Mouse (Mus musculus) cerebellum, adult (tissue): ENCODE results near the gene Vstm2a.

Experiments
- ATAC-seq: cut with Nextera tagmentation; 2 replicates; pipeline ENCODE4 v1.9.2; 2017; ENCODE audit warnings: mild to moderate bottlenecking, moderate library complexity, mixed read lengths; ENCODE audit not compliant: insufficient number of reproducible peaks, low FRiP score, low TSS enrichment

The Vstm2a gene

GRCm38 (mm10) chr11:16257473-16257921 is at the start of gene Vstm2a:
Vstm2a (plus strand) TSS chr11:16257724.
- peak; percentile 84 for ATAC-seq

- ATAC-seq = no peak
These were observed 513 bp upstream of the Vstm2a start for GRCm38 (mm10) chr11:16257011-16257410.

- ATAC-seq = no peak
These were observed 776 bp downstream of the Vstm2a start for GRCm38 (mm10) chr11:16258300-16258699.

- ATAC-seq = no peak
These were observed 2.4 kb downstream of the Vstm2a start for GRCm38 (mm10) chr11:16259876-16260275.

GRCm38 (mm10) chr11:16260764-16261578 is 3.4 kb downstream of the Vstm2a start:
- ATAC-seq = peak; percentile 87

- ATAC-seq = no peak
These were observed 10.9 kb downstream of the Vstm2a start for GRCm38 (mm10) chr11:16268396-16268795.

- ATAC-seq = no peak
These were observed 32.9 kb downstream of the Vstm2a start for GRCm38 (mm10) chr11:16290381-16290780.

- no peak for ATAC-seq
These were observed 35.4 kb downstream of the Vstm2a start for GRCm38 (mm10) chr11:16292960-16293359.

- no peak for ATAC-seq
These were observed 39.0 kb downstream of the Vstm2a start for GRCm38 (mm10) chr11:16296521-16296920.

- ATAC-seq = no peak
These were observed 42.0 kb downstream of the Vstm2a start for GRCm38 (mm10) chr11:16299492-16299891.

GRCm38 (mm10) chr11:16299960-16300359 is 42.4 kb downstream of the Vstm2a start:
- ATAC-seq = no peak

GRCm38 (mm10) chr11:16300709-16301108 is 43.2 kb downstream of the Vstm2a start:
- no peak for ATAC-seq

GRCm38 (mm10) chr11:16315097-16315496 is 57.6 kb downstream of the Vstm2a start:
- no peak for ATAC-seq

GRCm38 (mm10) chr11:16345179-16345578 is 87.7 kb downstream of the Vstm2a start:
- no peak for ATAC-seq

- ATAC-seq = no peak
These were observed 88.2 kb downstream of the Vstm2a start for GRCm38 (mm10) chr11:16345676-16346075.

- ATAC-seq = no peak
These were observed 94.4 kb downstream of the Vstm2a start for GRCm38 (mm10) chr11:16351915-16352314.

GRCm38 (mm10) chr11:16354356-16354755 is 96.8 kb downstream of the Vstm2a start:
- no peak for ATAC-seq

- ATAC-seq = no peak
These were observed 109.5 kb downstream of the Vstm2a start for GRCm38 (mm10) chr11:16366852-16367587.

- no peak for ATAC-seq
These were observed 146.1 kb downstream of the Vstm2a start for GRCm38 (mm10) chr11:16403627-16404026.

GRCm38 (mm10) chr11:16411736-16412135 is 154.2 kb downstream of the Vstm2a start:
- no peak for ATAC-seq

- ATAC-seq = peak; percentile 78
These were observed 155.1 kb downstream of the Vstm2a start for GRCm38 (mm10) chr11:16412609-16413008.
